Mouse (Mus musculus) G1E (cell line): Measurements from ENCODE around the gene Gm20458.

Source experiments
- CTCF ChIP-seq: IDR thresholded peaks from 2 replicates; pipeline ENCODE4 v1.5.1; 2012; ENCODE audit warnings: low read depth, low read length, inconsistent platforms, mixed read lengths
- GATA1 ChIP-seq: IDR thresholded peaks from 2 replicates; pipeline ENCODE4 v1.6.1; 2012; ENCODE audit warnings: borderline replicate concordance, low read length, inconsistent platforms, mixed read lengths

GRCm38 (mm10) chr2:164507811-164508210 is 47.0 kb downstream of the Gm20458 start:
- TF ChIP-seq CTCF (no peak), GATA1 (no peak)
